Mouse (Mus musculus) midbrain, embryonic 14.5 days (tissue): ENCODE measurements around the gene Dennd1a. TPM values are rescaled to one million over a fixed set of nuclear protein-coding genes. Genes with fewer than 3 reads are reported as not detected.

Source experiments
- ATAC-seq: fragments of 200-750 bp; cut with Nextera tagmentation; 2 replicates; pipeline ENCODE4 v1.8.0; 2017; ENCODE audit warnings: moderate number of reproducible peaks, moderate library complexity; ENCODE audit not compliant: low FRiP score, low TSS enrichment
- DNase-seq: peaks from one replicate; pipeline ENCODE4 v3.0.0-alpha.2; 2015
- H3K27ac ChIP-seq: fragments of 300-500 bp; sonication (generic); replicated peaks from 2 replicates; pipeline ENCODE4 v1.5.1; 2014; ENCODE audit warnings: mild to moderate bottlenecking, low read depth, low read length, moderate library complexity
- H3K27me3 ChIP-seq: fragments of 300-500 bp; sonication (generic); 2 replicates; pipeline ENCODE4 v1.6.1; 2014; ENCODE audit warnings: low read length, control low read depth, mixed read lengths; ENCODE audit not compliant: control insufficient read depth, insufficient read depth
- H3K36me3 ChIP-seq: fragments of 300-500 bp; sonication (generic); 2 replicates; pipeline ENCODE4 v1.6.1; 2014; ENCODE audit warnings: low read length, control low read depth; ENCODE audit not compliant: control insufficient read depth, insufficient read depth
- H3K4me1 ChIP-seq: fragments of 300-500 bp; sonication (generic); 2 replicates; pipeline ENCODE4 v1.6.1; 2014; ENCODE audit warnings: mild to moderate bottlenecking, antibody characterized with exemption, low read length, control low read depth; ENCODE audit not compliant: control insufficient read depth, insufficient read depth
- H3K4me2 ChIP-seq: fragments of 300-500 bp; sonication (generic); 2 replicates; pipeline ENCODE4 v1.6.1; 2014; ENCODE audit warnings: mild to moderate bottlenecking, low read length, moderate library complexity
- H3K4me3 ChIP-seq: fragments of 300-500 bp; sonication (generic); replicated peaks from 2 replicates; pipeline ENCODE4 v1.5.1; 2014; ENCODE audit warnings: low read depth, low read length
- H3K9ac ChIP-seq: fragments of 300-500 bp; sonication (generic); replicated peaks from 2 replicates; pipeline ENCODE4 v1.6.1; 2014; ENCODE audit warnings: mild to moderate bottlenecking, low read length, moderate library complexity
- H3K9me3 ChIP-seq: fragments of 300-500 bp; sonication (generic); 2 replicates; pipeline ENCODE4 v1.6.1; 2016; ENCODE audit warnings: low read length, control low read depth, mixed read lengths; ENCODE audit not compliant: control insufficient read depth
- WGBS: fragments of 180-500 bp; shearing (Covaris S2); extraction: QIAGEN DNeasy Blood & Tissue Kit; methylation state at CpG from one replicate; pipeline ENCODE4 v1.1.7; 2014; 5-methylcytosine and 5-hydroxymethylcytosine counted together
- polyA plus RNA-seq: library from polyadenylated mRNA; unstranded; fragments of >200 nt; fragmentation: Nextera tagmentation; extraction: Ambion mirVana; gene quantifications from 2 replicates; pipeline ENCODE4 v1.2.1, GENCODE M21; 2014

Dennd1a gene
- polyA plus RNA-seq, 1 experiment from 2014 or later = 16.6 TPM

DNA sequence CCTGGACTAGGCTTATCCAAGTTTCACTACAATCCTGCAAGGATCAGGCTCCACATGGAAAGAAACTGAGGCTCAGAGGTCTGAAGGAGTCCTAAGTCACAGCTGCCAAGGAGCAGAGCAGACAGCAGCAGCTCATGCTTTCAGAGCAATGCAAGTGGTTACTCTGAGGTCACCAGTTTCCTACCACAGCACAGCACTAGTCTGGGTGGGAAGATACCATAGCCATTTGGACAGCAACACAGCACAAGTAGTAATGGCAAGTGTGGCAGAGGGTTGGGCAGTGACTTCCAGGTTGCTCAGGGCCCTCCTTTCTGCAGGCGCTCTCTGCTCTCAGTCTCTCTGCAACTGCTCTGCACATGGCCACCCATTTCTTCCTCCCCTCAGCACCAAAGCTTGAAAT, 354.9 kb downstream of the Dennd1a start:
- Histone ChIP-seq H3K4me2 (no peak overlapping the region), H3K36me3 (no peaks in the 10 kb centered on the region), H3K4me1 (peaks cover 15% of the 10 kb centered on the region), H3K9ac (no peak overlapping the region; the same call in 1 of the 2 replicates), H3K9me3 (no peaks in the 10 kb centered on the region), H3K27me3 (no peaks in the 10 kb centered on the region), H3K27ac (no peak overlapping the region), H3K4me3 (no peak overlapping the region)
- DNase-seq = no peak
- WGBS = 100% methylated on average over 1 of the region's 1 CpGs
- ATAC-seq = no peak

DNA sequence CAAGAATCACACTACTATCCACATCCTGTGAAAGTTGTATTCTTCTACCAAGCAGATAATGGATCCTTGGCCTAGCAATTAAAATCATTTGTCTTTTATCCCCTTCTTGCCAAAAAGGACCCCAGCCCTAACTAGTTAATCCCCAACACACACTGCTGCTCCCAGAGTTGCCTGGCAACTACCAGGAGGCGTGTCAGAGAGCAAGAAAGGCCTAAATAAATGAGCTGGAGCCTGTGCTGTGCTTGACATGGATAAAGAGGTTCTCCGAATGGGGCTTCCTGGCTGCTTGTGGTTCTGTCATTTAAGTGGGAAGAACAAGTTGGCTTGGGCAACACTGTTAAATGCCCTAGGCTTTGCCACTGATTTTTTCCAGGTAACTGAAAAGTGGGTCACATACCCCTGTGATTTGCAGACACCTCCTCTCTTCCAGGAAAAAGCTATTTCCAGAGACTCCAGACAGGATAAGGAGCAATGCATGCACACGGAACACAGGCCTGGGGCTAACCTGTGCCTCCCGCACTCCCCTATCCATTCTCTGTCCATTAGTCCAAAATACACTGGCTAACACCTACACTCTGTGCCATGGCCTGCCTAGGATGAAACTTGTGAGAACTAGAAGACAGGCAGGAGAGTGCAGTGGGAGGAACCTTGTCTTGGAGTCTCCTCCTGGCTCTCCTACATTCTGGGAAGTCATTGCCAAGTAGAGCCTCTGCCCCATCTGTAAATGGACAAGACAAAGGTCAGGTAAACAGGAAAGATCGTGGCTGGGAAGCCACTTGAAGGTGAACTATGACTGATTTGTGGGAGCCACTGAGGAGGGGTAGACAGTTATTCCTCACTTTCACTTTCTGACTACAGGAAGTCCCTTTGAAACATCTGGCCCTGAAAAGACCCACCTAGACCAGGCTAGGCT, 355.9 kb downstream of the Dennd1a start:
- H3K4me1 ChIP-seq = peaks cover 15% of the 10 kb centered on the region
- 0 out of 2 replicates have a peak overlapping the region, but pooled peaks have one; percentile 39 for H3K27ac ChIP-seq
- H3K4me2 ChIP-seq = no peak overlapping the region
- H3K9ac ChIP-seq = no peak overlapping the region
- H3K36me3 ChIP-seq = no peaks in the 10 kb centered on the region
- ATAC-seq (peak; percentile 80; the same call in 1 of the 2 replicates), DNase-seq (peak; percentile 78)
- no peaks in the 10 kb centered on the region for H3K27me3 ChIP-seq
- no peak overlapping the region for H3K4me3 ChIP-seq
- H3K9me3 ChIP-seq = no peaks in the 10 kb centered on the region
- 39% methylated on average over 5 of the region's 5 CpGs for WGBS

DNA sequence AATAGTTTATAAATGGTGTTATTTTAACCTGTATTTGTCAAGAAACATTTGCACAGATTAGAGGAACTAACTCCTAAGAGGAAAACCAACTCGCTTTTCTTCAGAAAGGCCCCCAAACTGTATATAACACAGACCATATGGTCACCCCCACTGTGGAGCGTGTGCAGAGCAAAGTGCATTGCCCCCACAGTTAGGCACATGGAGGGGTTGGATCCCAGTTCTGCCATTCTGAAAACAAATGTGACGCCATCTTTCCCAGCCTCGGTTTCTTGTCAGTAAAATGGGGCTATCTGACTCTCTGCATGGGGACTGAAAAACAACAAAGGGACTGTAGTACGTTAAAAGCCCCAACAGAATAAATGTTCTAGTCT, 361.1 kb downstream of the Dennd1a start:
- no peak; the same call in 1 of the 2 replicates for ATAC-seq
- H3K27me3 ChIP-seq = no peaks in the 10 kb centered on the region
- no peak overlapping the region for H3K27ac ChIP-seq
- H3K9ac ChIP-seq = no peak overlapping the region
- no peaks in the 10 kb centered on the region for H3K9me3 ChIP-seq
- no peaks in the 10 kb centered on the region for H3K36me3 ChIP-seq
- H3K4me3 ChIP-seq = no peak overlapping the region
- 68% methylated on average over 5 of the region's 5 CpGs for WGBS
- peak; percentile 21 for DNase-seq
- H3K4me1 ChIP-seq = peaks cover 8% of the 10 kb centered on the region
- H3K4me2 ChIP-seq = no peak overlapping the region

DNA sequence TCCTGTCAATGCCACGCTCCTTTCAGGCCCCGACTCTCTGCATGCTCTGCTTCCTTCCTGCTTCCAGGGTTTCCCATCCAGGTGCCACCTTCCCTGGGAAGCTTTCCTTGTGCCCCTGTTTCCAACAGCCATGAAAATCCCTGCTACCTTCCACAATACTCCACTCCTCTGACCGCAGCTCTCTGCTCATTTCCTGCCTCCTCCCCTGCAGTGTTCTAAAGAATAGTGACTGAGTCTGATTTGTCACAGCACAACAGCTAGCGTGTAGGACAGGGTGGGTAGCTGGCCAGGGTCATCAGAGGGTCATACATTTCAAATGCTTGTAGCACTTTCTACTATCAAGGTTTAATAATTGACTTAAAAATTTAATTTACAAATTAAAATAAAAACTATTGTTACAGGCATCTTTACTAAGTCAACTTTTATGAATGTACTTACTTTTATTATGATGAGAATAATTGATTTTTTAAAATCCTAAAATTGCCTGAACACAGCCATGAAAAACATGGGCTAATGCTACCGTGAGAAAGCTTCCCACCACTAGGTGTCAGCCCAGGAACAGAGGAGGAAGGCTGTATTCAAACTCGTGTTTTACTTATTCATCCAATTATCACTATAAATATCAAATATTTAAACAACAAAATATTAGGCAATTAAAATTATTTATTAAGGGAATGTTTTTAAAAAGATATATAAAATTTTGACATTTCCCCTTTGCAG, 361.6 kb downstream of the Dennd1a start:
- Histone ChIP-seq H3K4me3 (no peak overlapping the region), H3K9me3 (no peaks in the 10 kb centered on the region), H3K36me3 (no peaks in the 10 kb centered on the region), H3K27me3 (no peaks in the 10 kb centered on the region), H3K9ac (no peak overlapping the region), H3K4me1 (peaks cover 2% of the 10 kb centered on the region), H3K27ac (no peak overlapping the region), H3K4me2 (no peak overlapping the region)
- 0 out of 2 replicates have a peak, but pooled peaks have one; percentile 62 for ATAC-seq
- peak; percentile 85 for DNase-seq
- 13% methylated on average over 6 of the region's 6 CpGs for WGBS

DNA sequence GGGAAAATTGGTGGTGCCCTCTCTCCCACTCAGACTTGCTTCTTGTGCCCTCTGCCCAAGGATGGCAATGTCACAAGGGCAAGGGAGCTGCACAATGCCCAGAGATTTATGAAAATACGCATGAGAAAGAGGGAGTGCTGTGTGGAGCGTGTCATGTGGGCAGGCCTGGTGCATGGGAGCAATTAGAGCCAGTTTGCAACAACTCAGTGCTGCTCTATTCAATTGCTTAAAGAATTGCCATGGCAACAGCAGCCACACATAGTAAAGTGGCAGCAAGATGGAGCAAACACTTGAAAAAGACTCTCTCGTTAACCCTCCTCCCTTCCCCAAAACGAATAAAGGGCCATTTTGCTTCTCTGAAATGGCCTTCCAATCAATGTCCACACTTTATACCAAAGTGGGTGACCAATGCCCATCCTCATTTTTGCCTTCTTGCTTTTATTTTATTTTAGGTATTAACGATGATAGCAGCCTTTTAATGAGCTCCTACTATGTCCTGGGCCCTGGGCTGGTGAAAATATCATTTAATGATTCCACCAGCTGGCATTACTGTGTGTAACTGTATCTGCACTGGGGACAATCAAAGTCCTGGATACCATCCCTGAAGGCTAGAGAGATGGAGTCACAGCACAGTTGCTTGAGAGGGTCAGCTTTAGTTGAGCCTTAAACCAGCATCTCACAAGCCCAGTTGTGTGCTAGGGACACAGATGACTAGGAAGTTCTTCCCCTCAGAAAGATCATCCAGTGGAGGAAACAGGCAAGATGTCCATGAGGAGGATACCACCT, 378.3 kb downstream of the Dennd1a start:
- ATAC-seq (no peak), DNase-seq (peak; percentile 53)
- Histone ChIP-seq H3K4me2 (no peak overlapping the region), H3K36me3 (no peaks in the 10 kb centered on the region), H3K4me3 (no peak overlapping the region), H3K4me1 (0 out of 2 replicates have a peak, but pooled peaks cover 3% of the 10 kb centered on the region), H3K9me3 (no peaks in the 10 kb centered on the region), H3K27me3 (no peaks in the 10 kb centered on the region), H3K9ac (no peak overlapping the region), H3K27ac (0 out of 2 replicates have a peak overlapping the region, but pooled peaks have one; percentile 20)
- 42% methylated on average over 5 of the region's 5 CpGs for WGBS

DNA sequence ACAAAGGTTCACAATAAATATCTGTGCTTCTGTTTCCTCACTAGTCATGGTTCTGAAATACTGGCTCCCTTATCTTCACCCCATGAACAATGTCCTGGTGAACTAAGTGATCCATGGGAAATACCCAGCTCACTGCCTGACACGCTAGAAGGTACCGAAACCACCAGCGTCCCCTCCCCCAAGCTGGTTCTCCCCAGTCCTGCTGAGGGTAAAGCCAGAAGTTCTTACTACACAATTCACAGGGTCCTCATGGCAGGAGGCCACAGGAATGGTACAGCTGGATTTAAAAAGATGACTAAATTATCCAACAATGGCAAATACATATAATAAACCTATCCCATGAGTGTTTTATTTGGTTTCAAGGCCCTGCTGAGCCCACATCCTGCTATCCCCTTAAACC, 378.9 kb downstream of the Dennd1a start:
- no peak overlapping the region for H3K4me2 ChIP-seq
- no peaks in the 10 kb centered on the region for H3K36me3 ChIP-seq
- H3K9me3 ChIP-seq = no peaks in the 10 kb centered on the region
- 0 out of 2 replicates have a peak, but pooled peaks cover 3% of the 10 kb centered on the region for H3K4me1 ChIP-seq
- H3K27me3 ChIP-seq = no peaks in the 10 kb centered on the region
- DNase-seq = no peak
- no peak for ATAC-seq
- no peak overlapping the region for H3K4me3 ChIP-seq
- WGBS = 76% methylated on average over 3 of the region's 3 CpGs
- no peak overlapping the region for H3K9ac ChIP-seq
- 0 out of 2 replicates have a peak overlapping the region, but pooled peaks have one; percentile 20 for H3K27ac ChIP-seq

DNA sequence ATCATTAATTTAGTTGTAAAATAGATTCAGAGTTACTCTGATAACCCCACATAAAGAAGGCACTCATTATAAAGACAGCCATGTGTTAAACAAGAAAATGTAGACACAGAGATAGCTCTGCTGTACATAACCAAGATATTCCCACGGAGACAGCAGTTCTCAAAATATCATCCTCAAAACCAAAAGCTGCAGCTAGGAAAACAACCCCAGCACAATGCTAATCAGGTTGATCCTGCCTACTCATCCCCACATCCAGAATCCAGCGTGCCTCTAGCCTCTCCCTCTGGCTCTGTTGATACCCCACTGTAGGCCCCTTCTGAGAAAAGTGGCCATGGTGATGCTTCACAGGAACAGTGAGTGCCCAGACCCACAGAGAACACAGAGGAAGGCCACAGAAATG, 380.9 kb downstream of the Dennd1a start:
- DNase-seq (no peak), ATAC-seq (no peak)
- no peak overlapping the region for H3K4me3 ChIP-seq
- no peak overlapping the region for H3K4me2 ChIP-seq
- H3K36me3 ChIP-seq = no peaks in the 10 kb centered on the region
- H3K27me3 ChIP-seq = no peaks in the 10 kb centered on the region
- no peak overlapping the region for H3K9ac ChIP-seq
- 0 out of 2 replicates have a peak, but pooled peaks cover 3% of the 10 kb centered on the region for H3K4me1 ChIP-seq
- H3K27ac ChIP-seq = no peak overlapping the region
- 86% methylated on average over 2 of the region's 2 CpGs for WGBS
- H3K9me3 ChIP-seq = no peaks in the 10 kb centered on the region

DNA sequence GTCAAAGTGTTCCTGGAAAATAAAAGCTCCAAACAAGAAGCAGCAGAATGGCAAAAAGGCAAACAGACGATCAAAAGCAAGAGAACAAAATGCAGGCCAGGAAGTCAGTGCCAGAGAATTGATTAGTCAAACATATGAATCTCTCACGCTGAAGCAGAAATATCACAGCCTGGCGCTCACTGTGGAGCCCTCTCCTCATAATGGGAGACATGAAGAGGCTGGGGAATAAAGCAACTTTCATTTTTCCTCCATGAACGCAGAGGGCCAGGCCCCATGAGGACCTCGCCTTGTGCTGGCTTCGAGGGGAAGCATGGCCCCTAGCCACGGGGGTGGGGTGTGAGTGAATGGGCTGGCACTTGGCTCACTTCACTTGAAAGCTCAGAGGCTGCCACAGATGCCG, 383.9 kb downstream of the Dennd1a start:
- Histone ChIP-seq H3K9me3 (no peaks in the 10 kb centered on the region), H3K4me1 (no peaks in the 10 kb centered on the region), H3K36me3 (no peaks in the 10 kb centered on the region), H3K9ac (no peak overlapping the region), H3K27ac (no peak overlapping the region), H3K4me3 (no peak overlapping the region), H3K27me3 (no peaks in the 10 kb centered on the region), H3K4me2 (no peak overlapping the region)
- no peak for ATAC-seq
- 66% methylated on average over 8 of the region's 8 CpGs for WGBS
- DNase-seq = no peak
